9 mouse cellular contexts compared by ENCODE assay signal in genomic region chr2:28463919-28464318, GRCm38 (mm10). TPM values are rescaled to one million over a fixed set of nuclear protein-coding genes. Genes with fewer than 3 reads are reported as not detected.
DNase-seq lines count a peak whose midpoint lies in the region; ATAC-seq and TF ChIP-seq lines count a peak whose summit lies in the region.
"Had no signal": no experiment of that assay in that cellular context is flagged by ENCODE, and none has a peak within 500 bp of the region (broad histone marks: within the 10 kb centered on the region; RNA-seq: fewer than 3 reads in every experiment).

No protein-coding gene starts in this region.

- no peak for TF ChIP-seq EP300 in heart, postnatal 0 days (IDR thresholded peaks at IDR 0.05; ENCODE audit: low read depth)

- peaks cover 6% of the 10 kb centered on the region; the same call in 1 of the 2 replicates for H3K4me1 ChIP-seq in heart, postnatal 0 days (ENCODE audit: control insufficient read depth, insufficient read depth)
- peaks cover 24% of the 10 kb centered on the region for H3K4me1 ChIP-seq in embryonic facial prominence, embryonic 10.5 days
- peaks cover 14% of the 10 kb centered on the region for H3K4me1 ChIP-seq in midbrain, postnatal 0 days (ENCODE audit: insufficient read depth, low read length)

- H3K27ac ChIP-seq in heart, postnatal 0 days (ENCODE audit: low read depth): no peak overlapping the region
- H3K27ac ChIP-seq in embryonic facial prominence, embryonic 10.5 days (replicated peaks): no peak overlapping the region
- H3K27ac ChIP-seq in midbrain, postnatal 0 days (ENCODE audit: low read depth, low read length): no peak overlapping the region

- no peaks in the 10 kb centered on the region for H3K36me3 ChIP-seq in heart, postnatal 0 days (replicated peaks; ENCODE audit: control insufficient read depth, insufficient read depth, low read length)
- H3K36me3 ChIP-seq in embryonic facial prominence, embryonic 10.5 days (replicated peaks): peaks cover 3% of the 10 kb centered on the region
- no peaks in the 10 kb centered on the region for H3K36me3 ChIP-seq in midbrain, postnatal 0 days (ENCODE audit: insufficient read depth, low read length)

- WGBS in heart, postnatal 0 days: 43% methylated on average over 3 of the region's 3 CpGs
- WGBS in embryonic facial prominence, embryonic 10.5 days: 35% methylated on average over 3 of the region's 3 CpGs
- WGBS in midbrain, postnatal 0 days: 39% methylated on average over 3 of the region's 3 CpGs

- no peak overlapping the region for H3K4me2 ChIP-seq in heart, postnatal 0 days (ENCODE audit: low read depth, low read length)
- no peak overlapping the region for H3K4me2 ChIP-seq in midbrain, postnatal 0 days (ENCODE audit: low read depth, low read length, poor library complexity, severe bottlenecking)

- ATAC-seq in heart, postnatal 0 days (ENCODE audit: insufficient read depth, low read depth): no peak
- no peak for ATAC-seq in midbrain, postnatal 0 days (ENCODE audit: low FRiP score)

- 0 out of 2 replicates have a peak, but pooled peaks cover 4% of the 10 kb centered on the region for H3K27me3 ChIP-seq in heart, postnatal 0 days (ENCODE audit: control insufficient read depth, insufficient read depth, low read length)
- H3K27me3 ChIP-seq in embryonic facial prominence, embryonic 10.5 days (replicated peaks; ENCODE audit: low read depth, poor library complexity, severe bottlenecking): peaks cover 21% of the 10 kb centered on the region
- no peaks in the 10 kb centered on the region for H3K27me3 ChIP-seq in midbrain, postnatal 0 days (ENCODE audit: insufficient read depth, low read length)

- H3K9ac ChIP-seq in heart, postnatal 0 days (replicated peaks; ENCODE audit: low read depth, low read length): no peak overlapping the region
- H3K9ac ChIP-seq in midbrain, postnatal 0 days (replicated peaks; ENCODE audit: low read length, poor library complexity, severe bottlenecking): no peak overlapping the region

- no peak for DNase-seq in heart, postnatal 0 days (ENCODE audit: low spot score)
- DNase-seq in heart, adult 11 months: no peak
- DNase-seq in CD4-positive helper T cell, adult 2 months (ENCODE audit: low read depth, low spot score): peak; percentile 75
- DNase-seq in adrenal gland, postnatal 10 days: peak; percentile 65
- peak; percentile 66 for DNase-seq in embryonic facial prominence, embryonic 10.5 days (ENCODE audit: low spot score)
- peak; percentile 50 to 52 for DNase-seq in layer of hippocampus, postnatal 14 days (ENCODE audit: low spot score in 2 of 2)
- DNase-seq in midbrain, postnatal 0 days (ENCODE audit: low spot score): peak; percentile 54
- peak; percentile 78 for DNase-seq in thymus, postnatal 14 days

- peak; percentile 49 for TF ChIP-seq CTCF in heart, postnatal 0 days (IDR thresholded peaks at IDR 0.05; ENCODE audit: low read depth)
- TF ChIP-seq CTCF in midbrain, postnatal 0 days (IDR thresholded peaks at IDR 0.05): peak; percentile 69

- H3K4me3 ChIP-seq in heart, postnatal 0 days (ENCODE audit: low read depth, low read length): no peak overlapping the region
- no peak overlapping the region for H3K4me3 ChIP-seq in embryonic facial prominence, embryonic 10.5 days
- H3K4me3 ChIP-seq in midbrain, postnatal 0 days (ENCODE audit: low read depth, low read length): no peak overlapping the region
- H3K4me3 ChIP-seq: megakaryocyte, embryonic 14.5 days had no signal

- no peaks in the 10 kb centered on the region for H3K9me3 ChIP-seq in heart, postnatal 0 days (replicated peaks; ENCODE audit: control insufficient read depth, low read length)
- H3K9me3 ChIP-seq in embryonic facial prominence, embryonic 10.5 days: no peaks in the 10 kb centered on the region
- no peaks in the 10 kb centered on the region for H3K9me3 ChIP-seq in midbrain, postnatal 0 days (ENCODE audit: low read length)
- H3K9me3 ChIP-seq: megakaryocyte, embryonic 14.5 days had no signal

RNA-seq across cellular contexts. Expression of gene 1700007K13Rik, which starts 2.2 kb away (rescaled TPM):
- total RNA-seq in heart, postnatal 0 days (2014; rRNA removed; ENCODE audit: low replicate concordance): not detected in 2 replicates
- polyA plus RNA-seq in heart, postnatal 0 days (2015; fragmentation: Nextera tagmentation; extraction: Ambion mirVana): 0.15 and 0.65 TPM in 2 replicates
- total RNA-seq in adrenal gland, postnatal 10 days (2021): under 1 TPM; 0.64 to 0.99 TPM
- 1.3 and 1.5 TPM in 2 replicates for polyA plus RNA-seq in embryonic facial prominence, embryonic 10.5 days (2016; fragmentation: Nextera tagmentation; extraction: Ambion mirVana)
- total RNA-seq in layer of hippocampus, postnatal 14 days (2021): 1 to 10 TPM; 3.3 to 6.8 TPM
- 3.4 and 6.2 TPM in 2 replicates for total RNA-seq in midbrain, postnatal 0 days (2014; rRNA removed)
- polyA plus RNA-seq in midbrain, postnatal 0 days (2015; fragmentation: Nextera tagmentation; extraction: Ambion mirVana): 5.4 and 5.8 TPM in 2 replicates

RNA-seq across cellular contexts. Expression of gene Mrps2, which starts 3.9 kb away (rescaled TPM):
- 29.8 and 37.1 TPM in 2 replicates for total RNA-seq in heart, postnatal 0 days (2014; rRNA removed; ENCODE audit: low replicate concordance)
- 40.9 and 45.0 TPM in 2 replicates for polyA plus RNA-seq in heart, postnatal 0 days (2015; fragmentation: Nextera tagmentation; extraction: Ambion mirVana)
- 10 to 100 TPM; 64.6 to 75.6 TPM for total RNA-seq in adrenal gland, postnatal 10 days (2021)
- 68.5 and 71.9 TPM in 2 replicates for polyA plus RNA-seq in embryonic facial prominence, embryonic 10.5 days (2016; fragmentation: Nextera tagmentation; extraction: Ambion mirVana)
- 10 to 100 TPM; 36.8 to 37.3 TPM for total RNA-seq in layer of hippocampus, postnatal 14 days (2021)
- total RNA-seq in midbrain, postnatal 0 days (2014; rRNA removed): 27.7 and 28.2 TPM in 2 replicates
- 38.3 and 42.3 TPM in 2 replicates for polyA plus RNA-seq in midbrain, postnatal 0 days (2015; fragmentation: Nextera tagmentation; extraction: Ambion mirVana)

RNA-seq across cellular contexts. Expression of gene Ppp1r26, which starts 17.3 kb away (rescaled TPM):
- 4.4 and 18.0 TPM in 2 replicates for total RNA-seq in heart, postnatal 0 days (2014; rRNA removed; ENCODE audit: low replicate concordance)
- 1.7 and 2.0 TPM in 2 replicates for polyA plus RNA-seq in heart, postnatal 0 days (2015; fragmentation: Nextera tagmentation; extraction: Ambion mirVana)
- total RNA-seq in adrenal gland, postnatal 10 days (2021): 1 to 10 TPM; 5.3 to 7.4 TPM
- polyA plus RNA-seq in embryonic facial prominence, embryonic 10.5 days (2016; fragmentation: Nextera tagmentation; extraction: Ambion mirVana): 5.0 and 5.3 TPM in 2 replicates
- 10 to 100 TPM; 14.1 to 15.4 TPM for total RNA-seq in layer of hippocampus, postnatal 14 days (2021)
- 54.5 and 84.3 TPM in 2 replicates for total RNA-seq in midbrain, postnatal 0 days (2014; rRNA removed)
- polyA plus RNA-seq in midbrain, postnatal 0 days (2015; fragmentation: Nextera tagmentation; extraction: Ambion mirVana): 14.2 and 17.5 TPM in 2 replicates

RNA-seq across cellular contexts. Expression of gene Gbgt1, which starts 32.8 kb away (rescaled TPM):
- 0.15 and 0.42 TPM in 2 replicates for total RNA-seq in heart, postnatal 0 days (2014; rRNA removed; ENCODE audit: low replicate concordance)
- polyA plus RNA-seq in heart, postnatal 0 days (2015; fragmentation: Nextera tagmentation; extraction: Ambion mirVana): 0.11 TPM in 1 of 2 replicates, not detected in the other
- total RNA-seq in adrenal gland, postnatal 10 days (2021): 1 to 10 TPM; 4.3 to 5.4 TPM
- polyA plus RNA-seq in embryonic facial prominence, embryonic 10.5 days (2016; fragmentation: Nextera tagmentation; extraction: Ambion mirVana): 0.22 TPM in 1 of 2 replicates, not detected in the other
- 1 to 10 TPM; 1.4 to 2.1 TPM for total RNA-seq in layer of hippocampus, postnatal 14 days (2021)
- 3.3 and 5.4 TPM in 2 replicates for total RNA-seq in midbrain, postnatal 0 days (2014; rRNA removed)
- polyA plus RNA-seq in midbrain, postnatal 0 days (2015; fragmentation: Nextera tagmentation; extraction: Ambion mirVana): 0.75 and 0.81 TPM in 2 replicates

RNA-seq across cellular contexts. Expression of gene Gm10134, which starts 42.0 kb away (rescaled TPM):
- total RNA-seq in heart, postnatal 0 days (2014; rRNA removed; ENCODE audit: low replicate concordance): not detected in 2 replicates
- polyA plus RNA-seq in heart, postnatal 0 days (2015; fragmentation: Nextera tagmentation; extraction: Ambion mirVana): 0.49 TPM in 1 of 2 replicates, not detected in the other
- 1 to 10 TPM; 2.6 to 3.2 TPM for total RNA-seq in adrenal gland, postnatal 10 days (2021)
- not detected in 2 replicates for polyA plus RNA-seq in embryonic facial prominence, embryonic 10.5 days (2016; fragmentation: Nextera tagmentation; extraction: Ambion mirVana)
- not detected for total RNA-seq in layer of hippocampus, postnatal 14 days (2021)
- total RNA-seq in midbrain, postnatal 0 days (2014; rRNA removed): not detected in 2 replicates
- 3.6 and 4.0 TPM in 2 replicates for polyA plus RNA-seq in midbrain, postnatal 0 days (2015; fragmentation: Nextera tagmentation; extraction: Ambion mirVana)

Comparison
In these comparisons a context has a peak if more than half of its experiments do, and no peak if none do; other contexts are left out.
1. DNase-seq: peak in CD4-positive helper T cell, adult 2 months (single experiment), adrenal gland, postnatal 10 days (single experiment), embryonic facial prominence, embryonic 10.5 days (single experiment), layer of hippocampus, postnatal 14 days (2 of 2), midbrain, postnatal 0 days (single experiment) and thymus, postnatal 14 days (single experiment); none in heart, postnatal 0 days (single experiment) and heart, adult 11 months (single experiment).